Mouse (Mus musculus) kidney, adult 2 months (tissue): ENCODE results near the gene Gm5458. TPM values are rescaled to one million over a fixed set of nuclear protein-coding genes. Genes with fewer than 3 reads are reported as not detected.
A peak's percentile ranks its signal among the peaks of the same experiment; 100 is the strongest.
"Not testable (repeated sequence)": the region's sequence is repeated elsewhere in the genome, so short reads cannot be mapped to it uniquely, and the experiment has no call there.

ENCODE experiments used
- DNase-seq: peaks from one replicate; pipeline ENCODE4 v3.0.0; 2021
- H3K27ac ChIP-seq: fragments of 200-500 bp; 2 replicates; pipeline ENCODE4 v1.5.1; 2012; ENCODE audit warnings: low read depth, low read length, control low read depth, inconsistent platforms; ENCODE audit not compliant: insufficient read depth
- H3K27me3 ChIP-seq: fragments of 200-500 bp; replicated peaks from 2 replicates; pipeline ENCODE4 v1.6.1; 2012; ENCODE audit warnings: mild to moderate bottlenecking, moderate library complexity, low read length, inconsistent platforms; ENCODE audit not compliant: control insufficient read depth, insufficient read depth
- H3K36me3 ChIP-seq: fragments of 200-500 bp; 2 replicates; pipeline ENCODE4 v1.6.1; 2012; ENCODE audit warnings: mild to moderate bottlenecking, moderate library complexity, low read length, inconsistent platforms; ENCODE audit not compliant: control insufficient read depth, insufficient read depth
- H3K4me1 ChIP-seq: fragments of 200-500 bp; 2 replicates; pipeline ENCODE4 v1.6.1; 2011; ENCODE audit warnings: low read length; ENCODE audit not compliant: control insufficient read depth, insufficient read depth
- H3K4me3 ChIP-seq: fragments of 200-500 bp; 2 replicates; pipeline ENCODE4 v1.5.1; 2011; ENCODE audit warnings: mild to moderate bottlenecking, low read depth, low read length, control low read depth; ENCODE audit not compliant: insufficient read depth
- CTCF ChIP-seq: fragments of 200-500 bp; conservative IDR thresholded peaks from 2 replicates; pipeline ENCODE4 v1.5.1; 2011; ENCODE audit warnings: low read depth, mild to moderate bottlenecking, control low read depth, low read length, moderate library complexity, mixed read lengths; ENCODE audit not compliant: insufficient read depth, insufficient read length
- POLR2A ChIP-seq: fragments of 200-500 bp; IDR thresholded peaks from one replicate; pipeline ENCODE4 v1.6.1; 2011; ENCODE audit warnings: low read depth, low read length, control low read depth
- WGBS: fragments of 180-500 bp; shearing (Covaris S2); methylation state at CpG from one replicate; pipeline ENCODE4 v1.1.7; 2018; 5-methylcytosine and 5-hydroxymethylcytosine counted together
- polyA plus RNA-seq: library from polyadenylated mRNA; depleted of rRNA; stranded (reverse); fragments of >200 nt; gene quantifications from 2 replicates; pipeline ENCODE4 v1.2.3, GENCODE M21; 2012; rRNA removed

The Gm5458 gene
- not detected in 2 replicates for polyA plus RNA-seq

GRCm38 (mm10) chr14:19602481-19602880 lies at the start of gene Gm5458:
Gene Gm5458 (minus strand): TSS chr14:19602581.
- not testable (repeated sequence) for H3K36me3 ChIP-seq, H3K4me1 ChIP-seq, H3K27me3 ChIP-seq, H3K27ac ChIP-seq, DNase-seq, H3K4me3 ChIP-seq
- WGBS = 59% methylated on average over 2 of the region's 2 CpGs

- no peak for DNase-seq
- H3K27ac ChIP-seq = no peak overlapping the region
- 84% methylated on average over 3 of the region's 3 CpGs for WGBS
Measured at GRCm38 (mm10) chr14:19646232-19646631, 43.9 kb upstream of the Gm5458 start.

GRCm38 (mm10) chr14:19584804-19585667 lies 17.3 kb downstream of the Gm5458 start, which contains the start of gene Gm2237:
Gene Gm2237 (minus strand): TSS chr14:19585135.
- H3K27ac ChIP-seq, H3K4me1 ChIP-seq, H3K36me3 ChIP-seq, H3K27me3 ChIP-seq: not testable (repeated sequence)
- DNase-seq = peak; percentile 53
- WGBS = under 1% methylated on average over 29 of the region's 62 CpGs
- peak within 1 kb of the TSS; percentile 37; the same call in 1 of the 2 replicates for H3K4me3 ChIP-seq

More at GRCm38 (mm10) chr14:19646232-19646631, 43.9 kb upstream of the Gm5458 start:
- Histone ChIP-seq H3K4me1 (no peaks in the 10 kb centered on the region), H3K27me3 (no peaks in the 10 kb centered on the region), H3K4me3 (no peak overlapping the region), H3K36me3 (no peaks in the 10 kb centered on the region)
- no peak for TF ChIP-seq POLR2A
- no peak for TF ChIP-seq CTCF

GRCm38 (mm10) chr14:19549863-19550262 lies 52.5 kb downstream of the Gm5458 start, which contains the start of gene Gm2244:
Gene Gm2244 (minus strand): TSS chr14:19549963.
- H3K27me3 ChIP-seq, DNase-seq, H3K4me1 ChIP-seq, H3K27ac ChIP-seq, H3K4me3 ChIP-seq, H3K36me3 ChIP-seq: not testable (repeated sequence)
- 82% methylated on average over 1 of the region's 3 CpGs for WGBS

Other genes with a start within 250 kb of the Gm5458 start
- gene Gm21738, start 183.7 kb downstream of the Gm5458 start, polyA plus RNA-seq = not detected in 2 replicates
- gene Gm2244, start 52.6 kb downstream of the Gm5458 start, polyA plus RNA-seq = not detected in 2 replicates
- 0.05 and 0.14 TPM in 2 replicates for gene Gm2237, start 17.4 kb downstream of the Gm5458 start, polyA plus RNA-seq
- 17.6 and 21.4 TPM in 2 replicates for gene Nid2, start 148.7 kb upstream of the Gm5458 start, polyA plus RNA-seq
- 37.9 and 47.3 TPM in 2 replicates for gene Rtraf, start 221.2 kb upstream of the Gm5458 start, polyA plus RNA-seq